Mouse (Mus musculus): ENCODE data around the gene Lbh.

GRCm38 (mm10) chr17:72965687-72966086, 47.6 kb downstream of the Lbh start:
- TF ChIP-seq CTCF (IDR thresholded peaks at IDR 0.05) (no peak), EP300 (IDR thresholded peaks at IDR 0.05; ENCODE audit: insufficient read depth, low read depth, low read length) (no peak), POLR2A (IDR thresholded peaks at IDR 0.05; ENCODE audit: insufficient read depth, low read depth, low read length) (no peak)
